21 mouse cellular contexts compared by ENCODE assay signal in the genomic region with DNA sequence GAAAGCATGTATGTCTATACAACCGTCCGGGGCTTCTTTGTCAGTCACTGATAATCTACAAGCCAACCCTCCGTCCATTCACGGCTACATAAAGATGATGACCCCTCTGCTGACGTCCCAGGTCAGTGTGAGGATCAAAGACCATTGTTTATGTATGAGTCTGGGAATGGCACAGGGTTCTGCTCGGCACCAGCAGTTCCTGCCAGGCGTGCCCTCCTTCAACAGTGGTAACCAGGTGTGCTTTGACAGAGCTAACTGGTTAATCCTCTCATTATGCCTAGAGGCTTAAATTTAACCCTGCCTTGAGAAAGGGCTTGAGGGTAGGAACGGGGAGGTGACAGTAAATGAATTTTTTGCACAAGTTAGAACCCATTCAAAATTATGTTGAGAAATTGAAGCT. TPM values are rescaled to one million over a fixed set of nuclear protein-coding genes. Genes with fewer than 3 reads are reported as not detected.
DNase-seq lines count a peak whose midpoint lies in the region; ATAC-seq lines count a peak whose summit lies in the region.
"Had no signal": no experiment of that assay in that cellular context is flagged by ENCODE, and none has a peak within 500 bp of the region (broad histone marks: within the 10 kb centered on the region; RNA-seq: fewer than 3 reads in every experiment).

No protein-coding gene starts in this region.

- H3K4me2 ChIP-seq in forebrain, embryonic 13.5 days, result no peak overlapping the region
- no peak overlapping the region for H3K4me2 ChIP-seq in forebrain, embryonic 12.5 days
- no peak overlapping the region for H3K4me2 ChIP-seq in hindbrain, embryonic 14.5 days (replicated peaks)
- H3K4me2 ChIP-seq in hindbrain, embryonic 11.5 days (replicated peaks; ENCODE audit: low read depth, low read length), result no peak overlapping the region
- H3K4me2 ChIP-seq: embryonic facial prominence, embryonic 15.5 days; heart, embryonic 11.5 days; heart, embryonic 15.5 days had no signal

- no peak overlapping the region for H3K27ac ChIP-seq in forebrain, embryonic 13.5 days
- no peak overlapping the region for H3K27ac ChIP-seq in forebrain, embryonic 12.5 days
- H3K27ac ChIP-seq in hindbrain, embryonic 14.5 days, result no peak overlapping the region
- H3K27ac ChIP-seq in hindbrain, embryonic 11.5 days (ENCODE audit: low read depth, low read length), result no peak overlapping the region
- H3K27ac ChIP-seq: embryonic facial prominence, embryonic 15.5 days; heart, adult 2 months; heart, embryonic 15.5 days had no signal

- WGBS in forebrain, embryonic 13.5 days, result 5% methylated on average over 8 of the region's 8 CpGs
- WGBS in forebrain, embryonic 12.5 days, result 10% methylated on average over 8 of the region's 8 CpGs
- WGBS in hindbrain, embryonic 14.5 days, result 32% methylated on average over 8 of the region's 8 CpGs
- 39% methylated on average over 8 of the region's 8 CpGs for WGBS in hindbrain, embryonic 11.5 days

- H3K4me1 ChIP-seq in forebrain, embryonic 13.5 days, result peaks cover 12% of the 10 kb centered on the region
- peaks cover 13% of the 10 kb centered on the region for H3K4me1 ChIP-seq in forebrain, embryonic 12.5 days
- H3K4me1 ChIP-seq in hindbrain, embryonic 14.5 days (replicated peaks; ENCODE audit: control insufficient read depth, insufficient read depth, low read length), result peaks cover 12% of the 10 kb centered on the region
- no peaks in the 10 kb centered on the region for H3K4me1 ChIP-seq in hindbrain, embryonic 11.5 days (replicated peaks; ENCODE audit: control insufficient read depth, insufficient read depth, low read length)
- H3K4me1 ChIP-seq: heart, embryonic 15.5 days had no signal

- no peak for DNase-seq in hindbrain, embryonic 14.5 days (ENCODE audit: low spot score)
- DNase-seq in hindbrain, embryonic 11.5 days (ENCODE audit: low spot score), result no peak
- peak; percentile 24 for DNase-seq in retina, postnatal 1 day
- DNase-seq in retina, embryonic 14.5 days (ENCODE audit: low spot score), result no peak
- no peak for DNase-seq in testis, postnatal 14 days (ENCODE audit: low spot score)
- DNase-seq: adrenal gland, postnatal 10 days; cerebellum, adult 11 months; cerebellum, adult 8-10 months; cerebellum, postnatal 14 days; embryo, embryonic 11 days; gastrocnemius, postnatal 10 days; heart, adult 2 months; heart, postnatal 14 days had no signal

- no peak overlapping the region for H3K4me3 ChIP-seq in forebrain, embryonic 13.5 days
- H3K4me3 ChIP-seq in forebrain, embryonic 12.5 days (replicated peaks), result no peak overlapping the region
- no peak overlapping the region for H3K4me3 ChIP-seq in hindbrain, embryonic 14.5 days (replicated peaks; ENCODE audit: low read length)
- no peak overlapping the region for H3K4me3 ChIP-seq in hindbrain, embryonic 11.5 days (ENCODE audit: low read depth, low read length)
- H3K4me3 ChIP-seq: embryonic facial prominence, embryonic 15.5 days; erythroblast, embryonic 14.5 days; heart, adult 2 months; heart, embryonic 15.5 days had no signal

- no peak overlapping the region for H3K9ac ChIP-seq in forebrain, embryonic 13.5 days
- H3K9ac ChIP-seq in forebrain, embryonic 12.5 days, result no peak overlapping the region
- no peak overlapping the region for H3K9ac ChIP-seq in hindbrain, embryonic 14.5 days
- no peak overlapping the region for H3K9ac ChIP-seq in hindbrain, embryonic 11.5 days (ENCODE audit: low read depth, low read length)
- H3K9ac ChIP-seq: embryonic facial prominence, embryonic 15.5 days; heart, embryonic 15.5 days had no signal

- ATAC-seq in forebrain, embryonic 13.5 days, result 0 out of 2 replicates have a peak, but pooled peaks have one; percentile 19
- ATAC-seq in forebrain, embryonic 12.5 days (ENCODE audit: low FRiP score), result no peak
- 0 out of 2 replicates have a peak, but pooled peaks have one; percentile 46 for ATAC-seq in hindbrain, embryonic 14.5 days (ENCODE audit: low FRiP score)
- ATAC-seq in hindbrain, embryonic 11.5 days (ENCODE audit: low FRiP score), result no peak
- ATAC-seq: forebrain, embryonic 16.5 days had no signal

- H3K27me3 ChIP-seq in forebrain, embryonic 13.5 days, result no peaks in the 10 kb centered on the region
- H3K27me3 ChIP-seq in forebrain, embryonic 12.5 days, result peaks cover 5% of the 10 kb centered on the region; the same call in 1 of the 2 replicates
- no peaks in the 10 kb centered on the region for H3K27me3 ChIP-seq in hindbrain, embryonic 14.5 days (ENCODE audit: control insufficient read depth, insufficient read depth, low read length)
- H3K27me3 ChIP-seq in hindbrain, embryonic 11.5 days (ENCODE audit: control insufficient read depth, insufficient read depth, low read length), result no peaks in the 10 kb centered on the region
- H3K27me3 ChIP-seq: embryonic facial prominence, embryonic 15.5 days; heart, embryonic 15.5 days had no signal

- no peaks in the 10 kb centered on the region for H3K36me3 ChIP-seq in forebrain, embryonic 13.5 days (ENCODE audit: poor library complexity, severe bottlenecking)
- no peaks in the 10 kb centered on the region for H3K36me3 ChIP-seq in forebrain, embryonic 12.5 days (replicated peaks)
- H3K36me3 ChIP-seq in hindbrain, embryonic 14.5 days (replicated peaks; ENCODE audit: control insufficient read depth, insufficient read depth), result no peaks in the 10 kb centered on the region
- H3K36me3 ChIP-seq in hindbrain, embryonic 11.5 days (ENCODE audit: control insufficient read depth, insufficient read depth, low read length), result no peaks in the 10 kb centered on the region
- H3K36me3 ChIP-seq: embryonic facial prominence, embryonic 15.5 days; heart, embryonic 15.5 days had no signal

- H3K9me3 ChIP-seq in forebrain, embryonic 13.5 days (replicated peaks), result no peaks in the 10 kb centered on the region
- no peaks in the 10 kb centered on the region for H3K9me3 ChIP-seq in forebrain, embryonic 12.5 days
- no peaks in the 10 kb centered on the region for H3K9me3 ChIP-seq in hindbrain, embryonic 14.5 days (ENCODE audit: control insufficient read depth, low read length)
- H3K9me3 ChIP-seq in hindbrain, embryonic 11.5 days (ENCODE audit: control insufficient read depth, low read length), result no peaks in the 10 kb centered on the region
- H3K9me3 ChIP-seq: embryonic facial prominence, embryonic 15.5 days; heart, embryonic 15.5 days had no signal

RNA-seq across cellular contexts. Expression of a gene that starts 58.2 kb away (rescaled TPM):
- polyA plus RNA-seq in forebrain, embryonic 13.5 days (2015; fragmentation: Nextera tagmentation; extraction: Ambion mirVana), result 0.50 and 0.55 TPM in 2 replicates
- polyA plus RNA-seq in forebrain, embryonic 12.5 days (2016; fragmentation: Nextera tagmentation; extraction: Ambion mirVana), result 0.31 and 0.33 TPM in 2 replicates
- polyA plus RNA-seq in hindbrain, embryonic 14.5 days (2014; fragmentation: Nextera tagmentation; extraction: Ambion mirVana), result 0.60 and 1.1 TPM in 2 replicates
- 0.66 and 0.68 TPM in 2 replicates for polyA plus RNA-seq in hindbrain, embryonic 11.5 days (2014; fragmentation: Nextera tagmentation; extraction: Ambion mirVana)
- polyA plus RNA-seq: C2C12; erythroblast, embryonic 14.5 days; heart, embryonic 11.5 days had no signal

Comparison
In these comparisons a context has a peak if more than half of its experiments do, and no peak if none do; other contexts are left out.
1. ATAC-seq: peak in forebrain, embryonic 13.5 days (single experiment) and hindbrain, embryonic 14.5 days (single experiment); none in forebrain, embryonic 12.5 days (single experiment) and hindbrain, embryonic 11.5 days (single experiment).